Mouse (Mus musculus): ENCODE data around the gene Arhgap25.

Gene Arhgap25

GRCm38 (mm10) chr6:87435791-87436190 is 97.3 kb downstream of the Arhgap25 start:
- CTCF ChIA-PET: interaction anchor here in 2 of 4 experiments (1.3 to 1.8 kb wide), 2 partner anchors 15 to 30 kb away, joined by 3 to 6 read pairs; no protein-coding TSS in a partner anchor
- POLR2A ChIA-PET: no interaction called here

DNA sequence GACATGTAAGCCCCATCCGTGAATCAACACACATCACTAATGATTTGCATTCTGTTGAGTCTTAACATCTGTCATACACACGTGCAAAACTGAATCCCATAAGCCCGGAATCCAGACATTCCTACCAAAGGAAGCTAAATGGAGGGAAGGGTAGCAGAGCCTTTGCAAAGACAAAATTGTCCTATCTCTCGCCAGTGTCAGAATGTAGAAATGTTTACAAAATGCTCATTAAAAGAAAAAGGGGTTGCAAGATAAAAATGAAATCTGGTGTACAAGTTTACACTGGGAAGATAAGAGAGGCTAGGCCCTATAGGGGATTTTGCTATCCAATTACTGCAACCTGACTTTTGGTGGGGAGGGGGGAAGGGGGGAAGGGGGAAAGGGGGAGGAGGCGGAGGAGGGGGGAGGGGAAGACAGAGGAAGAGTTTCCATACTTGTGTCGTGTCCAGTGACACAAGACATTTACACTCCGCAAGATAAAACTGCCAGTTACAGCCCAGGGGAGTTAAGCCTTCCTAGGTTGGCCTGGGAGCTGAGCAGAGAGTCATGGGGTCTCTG is 104.5 kb downstream of the Arhgap25 start, which contains the start of gene Bmp10:
Gene Bmp10, plus strand, starts transcription at position 508 of the 558 bp plus-strand sequence.
- CTCF ChIA-PET: no interaction called here
- POLR2A ChIA-PET: no interaction called here

DNA sequence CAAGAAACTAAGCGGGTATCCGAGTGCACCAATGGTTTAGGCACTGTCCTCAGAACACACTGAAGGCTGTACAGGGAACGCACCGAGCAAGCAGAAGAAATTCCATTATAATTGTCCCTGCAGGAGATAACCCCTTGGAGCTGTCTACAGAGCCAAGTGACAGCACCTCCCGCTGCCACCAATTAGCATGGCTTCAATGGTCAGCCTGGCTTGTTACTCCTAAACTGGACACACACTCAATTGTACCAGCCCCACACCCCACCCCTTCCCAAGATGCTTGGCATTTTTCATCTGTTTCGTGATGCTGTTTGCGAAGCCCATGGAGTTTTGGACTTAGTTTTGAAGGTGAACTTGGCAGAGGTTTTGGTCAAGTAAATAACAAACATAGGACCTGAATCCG is 105.4 kb downstream of the Arhgap25 start:
- POLR2A ChIA-PET: no interaction called here
- CTCF ChIA-PET: interaction anchor here in 2 of 4 experiments (1.1 to 1.8 kb wide), 2 partner anchors 23 to 39 kb away, joined by 3 to 5 read pairs; no protein-coding TSS in a partner anchor

DNA sequence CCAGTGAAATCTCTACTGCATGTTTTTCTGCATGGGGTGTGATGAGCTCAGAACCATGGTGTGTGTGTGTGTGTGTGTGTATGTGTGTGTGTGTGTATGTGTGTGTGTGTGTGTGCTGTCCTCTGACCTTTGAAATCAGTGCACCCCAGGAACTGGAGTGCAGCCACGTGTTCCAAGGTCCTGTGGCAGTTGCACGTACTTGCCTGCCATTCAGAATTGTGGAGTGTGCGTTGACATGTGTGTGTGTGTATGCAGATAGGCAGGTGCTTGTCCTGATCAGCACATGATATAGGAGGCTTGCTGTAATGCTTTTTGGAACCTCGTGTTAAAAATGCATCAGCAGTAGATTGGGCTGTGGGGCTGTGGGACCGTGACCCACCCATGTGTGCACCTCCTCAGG is 106.1 kb downstream of the Arhgap25 start:
- CTCF ChIA-PET: interaction anchor here (0.5 to 1.8 kb wide), 5 partner anchors 24 to 871 kb away, joined by 3 to 5 read pairs (median 3); no protein-coding TSS in a partner anchor
- POLR2A ChIA-PET: interaction anchor here in 1 of 4 experiments (0.6 kb wide), 1 partner anchor 85 kb away, joined by 3 read pairs; no protein-coding TSS in a partner anchor

DNA sequence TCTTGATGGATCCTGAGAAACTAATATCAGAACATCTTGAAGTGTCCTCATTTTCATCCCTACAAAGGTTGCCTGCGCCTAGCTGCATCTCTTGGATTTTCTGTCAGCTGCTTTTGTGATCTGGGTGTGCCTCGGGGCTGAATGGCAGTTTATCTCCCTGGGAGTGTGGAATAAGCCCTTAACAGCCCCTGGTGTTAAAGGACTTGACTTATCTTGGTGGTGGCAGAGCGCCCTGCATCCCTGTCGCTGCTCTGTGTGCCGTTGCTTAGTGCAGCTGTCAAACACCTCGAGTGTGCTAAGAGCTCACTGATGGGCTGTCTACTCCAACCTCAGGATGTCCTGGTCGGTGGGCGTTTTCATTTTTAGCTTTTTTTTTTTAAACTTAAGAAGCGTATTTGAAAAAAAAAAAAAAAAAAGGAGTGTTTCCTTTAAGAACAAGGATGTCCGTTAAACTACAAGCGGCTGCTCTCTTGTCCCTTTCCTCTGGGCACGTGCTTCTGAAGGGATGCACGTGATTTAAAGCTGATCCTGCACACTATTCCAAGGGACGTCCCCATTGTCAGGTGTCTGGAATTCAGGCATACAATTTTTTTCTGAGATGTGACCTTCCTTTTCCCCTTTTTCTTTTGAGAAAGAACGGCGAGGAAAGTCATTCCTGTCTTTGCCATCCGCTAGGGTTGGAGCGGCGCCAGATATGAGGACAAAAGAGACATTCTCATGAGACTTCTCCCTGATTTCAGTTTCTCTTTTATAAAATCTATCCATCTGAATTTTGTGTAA is 108.8 kb downstream of the Arhgap25 start:
- POLR2A ChIA-PET: interaction anchor here in 3 of 4 experiments (0.7 to 1.3 kb wide), 4 partner anchors 42 to 308 kb away, joined by 3 to 7 read pairs (median 4); no protein-coding TSS in a partner anchor
- CTCF ChIA-PET: interaction anchor here in 2 of 4 experiments (0.6 to 0.8 kb wide), 3 partner anchors 15 to 245 kb away, joined by 3 to 4 read pairs (median 3); no protein-coding TSS in a partner anchor

DNA sequence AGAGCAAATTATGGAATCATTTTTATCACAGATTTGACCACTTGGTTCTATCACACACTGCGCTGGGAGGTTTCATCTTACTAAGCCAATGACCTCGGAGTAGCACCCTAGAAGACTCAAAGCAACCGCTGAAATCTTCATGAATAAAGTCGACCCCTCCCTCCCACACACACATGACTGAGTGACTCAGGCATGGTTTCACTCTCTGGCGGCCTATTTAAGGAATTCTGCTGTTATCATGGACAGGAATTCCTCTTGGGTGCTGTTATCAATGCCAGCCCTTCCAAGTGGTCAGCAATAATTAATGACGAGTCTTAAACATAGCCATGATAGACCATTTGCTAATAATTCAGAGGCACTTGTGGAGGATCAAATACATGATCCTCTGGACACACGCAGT is 110.8 kb downstream of the Arhgap25 start:
- ChIA-PET CTCF (no interaction called here), POLR2A (no interaction called here)

GRCm38 (mm10) chr6:87412011-87412410 is 121.0 kb downstream of the Arhgap25 start:
- ChIA-PET POLR2A (interaction anchor here in 1 of 4 experiments (0.7 kb wide), 1 partner anchor 412 kb away, joined by 12 read pairs; no protein-coding TSS in a partner anchor), CTCF (interaction anchor here in 1 of 4 experiments (0.7 kb wide), 1 partner anchor 25 kb away, joined by 4 read pairs; no protein-coding TSS in a partner anchor)

Data from embryonic stem cell, embryonic (primary cell).